ENCODE assay signal across 8 mouse cellular contexts in the genomic region with DNA sequence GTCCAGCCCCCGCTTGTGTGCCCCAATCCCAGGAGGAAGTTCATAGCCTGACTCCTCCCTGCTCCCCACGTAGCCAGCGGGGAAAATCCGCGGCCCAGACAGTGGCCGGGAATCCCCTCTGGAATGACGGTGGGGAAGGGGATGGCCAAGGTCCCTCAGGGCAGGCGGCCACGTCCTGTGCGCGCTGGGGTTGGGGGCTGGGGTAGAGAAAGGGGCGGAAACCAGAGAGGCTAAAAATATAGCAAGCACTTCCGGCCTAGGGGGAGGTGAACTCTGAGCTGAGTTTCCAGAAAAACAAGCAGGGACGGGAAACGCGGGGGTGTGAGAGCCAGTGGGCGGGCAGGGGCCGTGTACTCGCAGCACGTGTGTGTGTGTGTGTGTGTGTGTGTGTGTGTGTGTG. TPM values are rescaled to one million over a fixed set of nuclear protein-coding genes. Genes with fewer than 3 reads are reported as not detected.
DNase-seq lines count a peak whose midpoint lies in the region; ATAC-seq and TF ChIP-seq lines count a peak whose summit lies in the region.

No protein-coding gene starts in this region.

- H3K4me3 ChIP-seq in forebrain, embryonic 11.5 days (ENCODE audit: low read depth, low read length) = peak overlapping the region; percentile 24
- H3K4me3 ChIP-seq in small intestine, adult 2 months (ENCODE audit: low read depth, low read length) = peak overlapping the region; percentile 61

- no peak for ATAC-seq in forebrain, embryonic 11.5 days (replicated peaks; ENCODE audit: low FRiP score)

- peak overlapping the region; percentile 69 for H3K9ac ChIP-seq in forebrain, embryonic 11.5 days (ENCODE audit: low read length)

- peak overlapping the region; percentile 54 for H3K4me2 ChIP-seq in forebrain, embryonic 11.5 days (ENCODE audit: low read depth, low read length, severe bottlenecking)

- 3% methylated on average over 19 of the region's 20 CpGs for WGBS in forebrain, embryonic 11.5 days
- under 1% methylated on average over 20 of the region's 20 CpGs for WGBS in small intestine, adult 2 months

- intact Hi-C loops in heart, postnatal 25 days (cut with DNase I) = no loop called here
- intact Hi-C loops in left cerebral cortex, postnatal 36 days (cut with DNase I) = no loop called here

- peaks cover 24% of the 10 kb centered on the region for H3K4me1 ChIP-seq in forebrain, embryonic 11.5 days (replicated peaks; ENCODE audit: control insufficient read depth, insufficient read depth, low read length)
- peaks cover 30% of the 10 kb centered on the region for H3K4me1 ChIP-seq in small intestine, adult 2 months (ENCODE audit: control insufficient read depth, insufficient read depth, insufficient read length, low read length)

- H3K27me3 ChIP-seq in forebrain, embryonic 11.5 days (ENCODE audit: control insufficient read depth, insufficient read depth, low read length) = 0 out of 2 replicates have a peak, but pooled peaks cover 2% of the 10 kb centered on the region
- no peaks in the 10 kb centered on the region for H3K27me3 ChIP-seq in small intestine, adult 2 months (ENCODE audit: control insufficient read depth, insufficient read depth, low read length)

- H3K9me3 ChIP-seq in forebrain, embryonic 11.5 days (ENCODE audit: control insufficient read depth, low read length) = no peaks in the 10 kb centered on the region

- TF ChIP-seq POLR2A in small intestine, adult 2 months (IDR thresholded peaks at IDR 0.05; ENCODE audit: low read depth, low read length) = peak; percentile 32

- peak; percentile 96 for DNase-seq in CD4-positive, CD25-positive, alpha-beta regulatory T cell, adult 2 months (ENCODE audit: low read depth, low spot score)
- peak; percentile 88 to 96 for DNase-seq in adrenal gland, adult (ENCODE audit: inconsistent age in 2 of 2, low spot score in 1 of 2)
- peak; percentile 80 for DNase-seq in forebrain, embryonic 11.5 days (ENCODE audit: low spot score)
- DNase-seq in heart, postnatal 25 days (ENCODE audit: low spot score) = peak; percentile 90
- peak; percentile 39 to 40 for DNase-seq in left cerebral cortex, postnatal 36 days (ENCODE audit: low spot score in 2 of 2)
- DNase-seq in mesoderm, embryonic 11.5 days (ENCODE audit: low read depth, low spot score) = peak; percentile 80
- DNase-seq in frontal cortex, postnatal 36 days (ENCODE audit: low spot score in 2 of 2) = no peak

- TF ChIP-seq CTCF in small intestine, adult 2 months (IDR thresholded peaks at IDR 0.05; ENCODE audit: extremely low read depth, insufficient read length, insufficient replicate concordance, low read depth, low read length) = no peak

- H3K36me3 ChIP-seq in forebrain, embryonic 11.5 days (ENCODE audit: control insufficient read depth, insufficient read depth, low read length) = no peaks in the 10 kb centered on the region
- H3K36me3 ChIP-seq in small intestine, adult 2 months (ENCODE audit: control insufficient read depth, insufficient read depth, low read length) = peaks cover 16% of the 10 kb centered on the region

- H3K27ac ChIP-seq in forebrain, embryonic 11.5 days (ENCODE audit: low read depth, low read length) = peak overlapping the region; percentile 66
- H3K27ac ChIP-seq in small intestine, adult 2 months (ENCODE audit: insufficient read depth, low read depth, low read length) = peak overlapping the region; percentile 98

RNA-seq across cellular contexts. Expression of a gene that starts 1.9 kb away (rescaled TPM):
- 4.5 and 5.2 TPM in 2 replicates for polyA plus RNA-seq in forebrain, embryonic 11.5 days (2014; fragmentation: Nextera tagmentation; extraction: Ambion mirVana)
- total RNA-seq in heart, postnatal 25 days (2021) = 10 to 100 TPM; 14.1 to 18.0 TPM
- total RNA-seq in left cerebral cortex, postnatal 36 days (2021) = 1 to 10 TPM; 2.6 to 3.3 TPM
- 85.4 and 196 TPM in 2 replicates for polyA plus RNA-seq in small intestine, adult 2 months (2012; rRNA removed)

RNA-seq across cellular contexts. Expression of a gene that starts 9.5 kb away (rescaled TPM):
- 81.2 and 81.3 TPM in 2 replicates for polyA plus RNA-seq in forebrain, embryonic 11.5 days (2014; fragmentation: Nextera tagmentation; extraction: Ambion mirVana)
- total RNA-seq in heart, postnatal 25 days (2021) = 10 to 100 TPM; 13.1 to 20.4 TPM
- 1 to 10 TPM; 6.2 to 9.7 TPM for total RNA-seq in left cerebral cortex, postnatal 36 days (2021)
- polyA plus RNA-seq in small intestine, adult 2 months (2012; rRNA removed) = 22.9 and 58.2 TPM in 2 replicates

RNA-seq across cellular contexts. Expression of a gene that starts 10.6 kb away (rescaled TPM):
- polyA plus RNA-seq in forebrain, embryonic 11.5 days (2014; fragmentation: Nextera tagmentation; extraction: Ambion mirVana) = 40.1 and 46.1 TPM in 2 replicates
- 10 to 100 TPM; 18.2 to 20.9 TPM for total RNA-seq in heart, postnatal 25 days (2021)
- total RNA-seq in left cerebral cortex, postnatal 36 days (2021) = 10 to 100 TPM; 17.9 to 21.3 TPM
- polyA plus RNA-seq in small intestine, adult 2 months (2012; rRNA removed) = 36.5 and 58.0 TPM in 2 replicates

RNA-seq across cellular contexts. Expression of a gene that starts 10.8 kb away (rescaled TPM):
- 82.0 and 82.9 TPM in 2 replicates for polyA plus RNA-seq in forebrain, embryonic 11.5 days (2014; fragmentation: Nextera tagmentation; extraction: Ambion mirVana)
- total RNA-seq in heart, postnatal 25 days (2021) = 10 to 100 TPM; 40.6 to 44.3 TPM
- total RNA-seq in left cerebral cortex, postnatal 36 days (2021) = 10 to 100 TPM; 59.0 to 72.1 TPM
- polyA plus RNA-seq in small intestine, adult 2 months (2012; rRNA removed) = 27.6 and 67.1 TPM in 2 replicates

RNA-seq across cellular contexts. Expression of a gene that starts 31.5 kb away (rescaled TPM):
- polyA plus RNA-seq in forebrain, embryonic 11.5 days (2014; fragmentation: Nextera tagmentation; extraction: Ambion mirVana) = 727 and 782 TPM in 2 replicates
- 100 to 1,000 TPM; 489 to 520 TPM for total RNA-seq in heart, postnatal 25 days (2021)
- 100 to 1,000 TPM; 425 to 456 TPM for total RNA-seq in left cerebral cortex, postnatal 36 days (2021)
- 877 and 996 TPM in 2 replicates for polyA plus RNA-seq in small intestine, adult 2 months (2012; rRNA removed)

Comparison
In these comparisons a context has a peak if more than half of its experiments do, and no peak if none do; other contexts are left out.
1. DNase-seq: peak in CD4-positive, CD25-positive, alpha-beta regulatory T cell, adult 2 months (single experiment), adrenal gland, adult (2 of 2), forebrain, embryonic 11.5 days (single experiment), heart, postnatal 25 days (single experiment), left cerebral cortex, postnatal 36 days (2 of 2) and mesoderm, embryonic 11.5 days (single experiment); none in frontal cortex, postnatal 36 days (0 of 2).